Mouse (Mus musculus): ENCODE data around the gene A2ml1.

- no peak for TF ChIP-seq CTCF (IDR thresholded peaks at IDR 0.05; ENCODE audit: low read depth)
- no peak for TF ChIP-seq EP300 (optimal IDR thresholded peaks at IDR 0.05)
Observed at GRCm38 (mm10) chr6:128543226-128543625, 38.2 kb downstream of the A2ml1 start.

Data from stomach, postnatal 0 days (tissue).